Mouse (Mus musculus): ENCODE measurements around the gene Pde6g.

DNA sequence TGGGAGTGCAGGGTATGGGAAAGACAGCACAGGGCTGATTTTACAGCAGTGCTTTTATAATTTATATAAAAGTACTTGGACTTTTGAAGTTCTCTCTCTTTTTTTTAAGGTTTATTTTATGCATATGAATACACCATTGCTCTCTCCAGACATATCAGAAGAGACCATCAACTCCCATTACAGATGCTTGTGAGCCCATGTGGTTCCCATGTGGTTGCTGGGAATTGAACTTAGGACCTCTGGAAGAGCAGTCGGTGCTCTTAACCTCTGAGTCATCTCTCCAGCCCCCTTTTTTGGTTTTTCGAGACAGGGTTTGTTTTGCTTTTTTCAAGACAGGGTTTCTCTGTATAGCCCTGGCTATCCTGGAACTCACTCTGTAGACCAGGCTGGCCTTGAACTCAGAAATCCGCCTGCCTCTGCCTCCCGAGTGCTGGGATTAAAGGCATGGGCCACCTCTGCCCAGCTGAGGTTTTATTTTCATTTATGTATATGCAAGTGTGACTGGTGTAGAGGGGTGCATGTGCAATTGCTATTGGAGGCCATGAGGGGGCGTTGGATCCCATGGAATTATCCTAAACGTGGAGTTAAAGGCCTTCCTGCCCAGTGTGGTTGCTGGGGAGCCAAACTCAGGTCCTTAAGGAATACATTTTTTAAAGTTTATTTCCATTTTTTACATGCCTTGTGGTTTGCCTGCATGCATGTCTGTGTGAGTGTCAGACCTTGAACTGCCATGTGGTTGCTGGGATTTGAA lies 5.7 kb upstream of the Pde6g start:
- TF ChIP-seq POLR2A (IDR thresholded peaks at IDR 0.05; ENCODE audit: insufficient read depth, low read length) (no peak), CTCF (IDR thresholded peaks at IDR 0.05; ENCODE audit: low read depth, low read length) (peak; percentile 33)

All from ES-Bruce4 (cell line).